Mouse (Mus musculus): ENCODE data around the gene Eif3b.

The Eif3b gene

GRCm38 (mm10) chr5:140388588-140389576 is 30.2 kb upstream of the Eif3b start, which contains the start of gene Snx8:
TSS of gene Snx8 (minus strand) at chr5:140389262.
- ChIA-PET POLR2A (interaction anchor here (0.6 to 3.8 kb wide), 29 partner anchors 8 to 1057 kb away, joined by 3 to 26 read pairs (median 4); partner anchors contain the start of genes Eif3b (in 3 of the 4), Mrm2 (in 2 of the 4), Brat1 (in 1 of the 4) and Chst12 (in 1 of the 4)), CTCF (interaction anchor here in 3 of 4 experiments (0.5 to 1.0 kb wide), 10 partner anchors 18 to 1036 kb away, joined by 3 to 6 read pairs (median 3); partner anchors contain the start of genes Cyp2w1 (in 1 of the 3), Eif3b (in 1 of the 3), Mad1l1 (in 1 of the 3) and Mrm2 (in 1 of the 3))

- POLR2A ChIA-PET, result interaction anchor here in 3 of 4 experiments (0.6 to 3.8 kb wide), 22 partner anchors 9 to 599 kb away, joined by 3 to 26 read pairs (median 5); partner anchors contain the start of genes Eif3b (in 3 of the 3), Mrm2 (in 2 of the 3), Brat1 (in 1 of the 3) and Chst12 (in 1 of the 3)
- CTCF ChIA-PET, result interaction anchor here in 1 of 4 experiments (1.0 kb wide), 2 partner anchors 17 to 29 kb away, joined by 3 to 4 read pairs; partner anchors contain the start of gene Eif3b
Observed at GRCm38 (mm10) chr5:140389647-140390046, 29.5 kb upstream of the Eif3b start.

DNA sequence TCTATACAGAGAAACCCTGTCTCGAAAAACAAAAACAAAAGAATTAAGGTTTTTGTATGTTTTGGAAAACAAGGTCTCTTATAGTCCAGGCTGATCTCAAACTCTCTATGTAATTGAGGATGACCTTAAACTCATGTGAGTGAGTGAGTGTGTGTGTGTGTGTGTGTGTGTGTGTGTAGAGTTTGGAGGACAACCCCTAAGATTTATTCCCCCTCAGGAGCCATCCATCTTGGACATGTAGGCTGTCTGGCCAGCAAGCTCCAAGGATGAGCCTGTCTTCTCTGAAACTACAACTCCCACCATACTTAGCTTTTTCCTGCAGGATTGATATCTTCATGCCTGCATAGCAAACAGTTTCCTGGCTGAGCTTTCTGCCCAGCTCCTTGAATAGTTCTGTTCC is 27.7 kb upstream of the Eif3b start:
- CTCF ChIA-PET, result interaction anchor here in 1 of 4 experiments (0.6 kb wide), 1 partner anchor 86 kb away, joined by 3 read pairs; no protein-coding TSS in a partner anchor
- POLR2A ChIA-PET, result interaction anchor here in 2 of 4 experiments (0.8 to 2.6 kb wide), 4 partner anchors 10 to 30 kb away, joined by 3 to 14 read pairs (median 4); partner anchors contain the start of gene Eif3b (in 2 of the 2)

DNA sequence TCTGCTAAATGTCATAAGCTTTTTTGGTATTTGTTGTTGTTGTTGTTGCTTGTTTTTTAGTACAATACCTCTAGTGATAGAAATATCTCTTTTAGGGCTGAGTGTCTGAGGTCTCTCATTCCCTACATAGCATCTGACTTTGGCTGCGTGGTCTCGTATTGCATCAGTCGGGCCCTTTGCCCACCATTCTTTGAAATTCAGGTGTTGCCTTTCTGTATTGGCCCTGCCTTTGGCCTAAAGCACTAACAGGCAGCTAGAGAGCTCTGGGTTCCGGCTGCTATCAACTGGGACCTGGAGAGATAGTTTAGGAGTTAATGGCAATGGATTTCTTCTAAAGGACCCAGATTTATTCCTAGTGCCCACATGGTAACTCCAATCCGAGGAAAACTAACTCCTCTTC is 27.1 kb upstream of the Eif3b start:
- ChIA-PET CTCF (interaction anchor here in 1 of 4 experiments (0.6 kb wide), 1 partner anchor 86 kb away, joined by 3 read pairs; no protein-coding TSS in a partner anchor), POLR2A (interaction anchor here in 2 of 4 experiments (1.1 to 2.6 kb wide), 4 partner anchors 11 to 27 kb away, joined by 3 to 14 read pairs (median 4); partner anchors contain the start of gene Eif3b (in 2 of the 2))

- ChIA-PET POLR2A (interaction anchor here in 1 of 4 experiments (0.7 to 2.6 kb wide), 3 partner anchors 14 to 270 kb away, joined by 3 to 14 read pairs (median 4); partner anchors contain the start of gene Eif3b), CTCF (no interaction called here)
Observed at GRCm38 (mm10) chr5:140392701-140393100, 26.4 kb upstream of the Eif3b start.

DNA sequence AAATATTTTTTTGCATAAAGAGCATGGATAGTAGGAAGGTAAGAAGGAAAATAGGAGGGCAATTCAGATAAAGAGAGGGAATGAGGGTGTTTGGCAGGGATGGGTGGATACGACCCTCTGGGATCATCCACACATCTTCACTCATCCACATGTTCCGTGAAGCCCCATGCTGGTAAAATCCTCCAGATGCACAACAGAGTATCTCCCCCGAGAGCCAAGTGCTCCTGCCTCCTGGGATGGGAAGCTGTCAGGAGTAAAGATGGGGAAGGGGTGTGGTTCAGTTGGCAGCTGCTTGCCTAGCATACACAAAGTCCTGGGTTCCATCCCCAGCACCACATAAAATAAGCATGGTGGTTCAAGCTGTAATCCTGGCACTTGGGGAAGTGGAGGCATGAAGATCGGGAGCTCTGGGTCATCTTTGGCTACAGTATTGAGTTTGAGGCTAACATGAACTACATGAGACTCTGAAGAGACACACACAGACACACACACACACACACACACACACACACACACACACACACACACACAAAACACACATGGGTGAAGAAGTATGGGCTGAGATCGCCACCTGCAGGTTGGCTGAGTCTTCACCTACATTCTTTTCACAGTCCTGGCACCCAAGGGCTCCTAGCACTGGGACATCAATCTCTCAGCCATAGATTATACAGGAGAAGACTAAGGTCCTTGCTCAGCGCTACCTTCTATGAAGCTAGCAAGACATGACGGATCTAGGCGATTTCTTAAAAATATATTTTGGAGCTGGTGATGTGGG is 22.8 kb upstream of the Eif3b start:
- ChIA-PET POLR2A (interaction anchor here (0.7 to 1.2 kb wide), 4 partner anchors 22 to 515 kb away, joined by 4 to 6 read pairs (median 4); partner anchors contain the start of gene Eif3b (in 2 of the 4)), CTCF (interaction anchor here (0.5 to 1.8 kb wide), 15 partner anchors 10 to 556 kb away, joined by 3 to 10 read pairs (median 3); no protein-coding TSS in a partner anchor)

- ChIA-PET CTCF (interaction anchor here in 2 of 4 experiments (0.5 to 1.4 kb wide), 2 partner anchors 64 to 1610 kb away, joined by 3 to 4 read pairs; no protein-coding TSS in a partner anchor), POLR2A (interaction anchor here in 2 of 4 experiments (0.9 to 2.8 kb wide), 5 partner anchors 9 to 16 kb away, joined by 3 to 9 read pairs (median 4); partner anchors contain the start of genes Eif3b (in 2 of the 2) and Snx8 (in 1 of the 2))
Observed at GRCm38 (mm10) chr5:140402640-140403270, 16.4 kb upstream of the Eif3b start.

DNA sequence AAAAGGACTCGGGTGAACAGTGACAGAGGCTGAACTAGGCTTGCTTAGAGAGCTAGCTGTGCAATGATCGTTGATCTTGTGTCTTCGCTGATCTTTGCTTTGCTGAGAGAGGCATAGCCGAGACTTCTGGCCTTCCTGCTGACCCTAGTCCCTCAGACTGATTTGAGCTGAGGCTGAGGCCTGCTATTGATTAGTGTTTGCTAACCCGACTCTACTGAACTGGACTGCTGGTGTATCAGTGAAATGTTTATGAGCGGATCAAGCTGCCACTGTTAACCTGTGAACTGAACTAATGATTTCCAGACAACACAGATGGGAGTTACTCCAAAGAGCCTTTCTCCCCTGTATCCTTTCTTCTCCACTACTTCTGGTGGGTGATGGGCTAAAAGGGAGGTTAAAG is 14.0 kb upstream of the Eif3b start:
- CTCF ChIA-PET, result interaction anchor here in 1 of 4 experiments (0.6 kb wide), 1 partner anchor 10 kb away, joined by 3 read pairs; no protein-coding TSS in a partner anchor
- POLR2A ChIA-PET, result interaction anchor here in 2 of 4 experiments (0.7 to 1.5 kb wide), 3 partner anchors 13 to 73 kb away, joined by 3 to 5 read pairs (median 4); partner anchors contain the start of genes Eif3b (in 1 of the 2) and Mrm2 (in 1 of the 2)

- ChIA-PET CTCF (interaction anchor here (0.5 to 1.4 kb wide), 9 partner anchors 15 to 597 kb away, joined by 3 to 5 read pairs (median 3); no protein-coding TSS in a partner anchor), POLR2A (interaction anchor here in 3 of 4 experiments (1.1 to 2.0 kb wide), 7 partner anchors 12 to 75 kb away, joined by 3 to 9 read pairs (median 4); partner anchors contain the start of genes Eif3b (in 3 of the 3) and Mrm2 (in 1 of the 3))
Observed at GRCm38 (mm10) chr5:140406666-140407065, 12.5 kb upstream of the Eif3b start.

DNA sequence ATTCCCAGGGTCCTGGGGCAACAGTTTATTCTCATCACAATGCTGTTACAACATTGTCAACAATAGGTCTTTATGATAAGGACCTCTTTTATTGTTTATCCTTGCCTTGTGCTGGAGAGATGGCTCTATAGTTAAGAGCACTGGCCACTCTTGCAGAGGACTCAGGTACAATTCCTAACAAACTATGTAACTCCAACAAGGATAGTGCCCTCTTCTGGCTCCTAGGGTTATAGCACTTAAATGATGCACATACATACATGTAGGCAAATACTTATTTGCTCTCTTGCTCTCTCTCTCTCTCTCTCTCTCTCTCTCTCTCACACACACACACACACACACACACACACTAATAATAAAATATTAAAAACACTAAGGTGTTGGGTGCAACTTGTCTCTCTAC is 10.3 kb upstream of the Eif3b start:
- CTCF ChIA-PET, result interaction anchor here in 1 of 4 experiments (0.6 kb wide), 1 partner anchor 44 kb away, joined by 5 read pairs; no protein-coding TSS in a partner anchor
- POLR2A ChIA-PET, result no interaction called here

DNA sequence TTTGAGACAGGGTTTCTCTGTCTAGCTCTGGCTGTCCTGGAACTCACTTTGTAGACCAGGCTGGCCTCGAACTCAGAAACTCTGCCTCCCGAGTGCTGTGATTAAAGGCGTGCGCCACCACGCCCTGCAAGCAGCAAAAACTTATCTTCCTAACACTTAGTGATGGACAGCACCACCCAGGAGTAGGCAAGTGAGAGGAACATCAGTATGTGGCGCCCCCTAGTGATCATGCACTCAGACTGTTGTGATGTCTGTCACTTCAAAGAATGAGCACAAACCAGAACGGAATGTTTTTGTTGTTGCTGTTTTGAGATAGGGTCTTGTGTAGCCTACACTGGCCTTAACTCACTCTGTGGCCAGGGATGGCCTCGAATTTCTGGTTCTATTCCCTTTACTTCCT is 7.8 kb upstream of the Eif3b start:
- ChIA-PET CTCF (no interaction called here), POLR2A (interaction anchor here in 1 of 4 experiments (0.6 kb wide), 1 partner anchor 402 kb away, joined by 6 read pairs; no protein-coding TSS in a partner anchor)

DNA sequence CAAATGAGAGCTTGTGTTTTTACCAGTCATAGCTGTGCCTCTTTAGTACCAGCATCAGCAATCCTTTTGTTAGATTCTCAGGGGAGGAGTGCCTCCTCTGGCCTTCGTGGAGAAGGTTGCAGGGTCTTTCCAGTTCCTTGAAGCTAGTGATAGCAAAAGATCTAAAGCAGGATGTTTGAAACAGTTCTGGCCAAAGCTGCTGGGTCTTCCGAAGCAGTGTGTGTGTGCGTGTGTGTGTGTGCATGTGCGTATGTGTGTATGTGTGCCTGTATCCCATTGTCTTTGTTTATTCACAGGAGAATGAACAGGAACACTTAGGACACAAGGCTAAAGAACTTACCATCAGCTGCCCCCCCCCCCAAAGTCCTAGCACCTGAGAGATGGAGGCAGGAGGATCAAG is 4.5 kb upstream of the Eif3b start:
- CTCF ChIA-PET, result interaction anchor here in 3 of 4 experiments (0.6 to 1.6 kb wide), 7 partner anchors 31 to 580 kb away, joined by 3 to 4 read pairs (median 3); partner anchors contain the start of gene Mrm2 (in 1 of the 3)

GRCm38 (mm10) chr5:140418106-140418488 is 1.0 kb upstream of the Eif3b start:
- ChIA-PET CTCF (interaction anchor here in 3 of 4 experiments (0.5 to 1.4 kb wide), 9 partner anchors 8 to 958 kb away, joined by 3 to 5 read pairs (median 3); partner anchors contain the start of genes 3110082I17Rik (in 1 of the 3), Chst12 (in 1 of the 3), Mrm2 (in 1 of the 3) and Snx8 (in 1 of the 3)), POLR2A (interaction anchor here (0.5 to 2.2 kb wide), 114 partner anchors 9 to 1997 kb away, joined by 3 to 26 read pairs (median 4); partner anchors contain the start of genes Snx8 (in 4 of the 4), Mrm2 (in 3 of the 4), Gm4869 (in 2 of the 4) and Lfng (in 2 of the 4))

More for the DNA sequence above, 4.5 kb upstream of the Eif3b start:
- POLR2A ChIA-PET, result interaction anchor here in 2 of 4 experiments (0.6 to 1.4 kb wide), 7 partner anchors 9 to 299 kb away, joined by 3 to 8 read pairs (median 4); partner anchors contain the start of gene Snx8 (in 1 of the 2)

DNA sequence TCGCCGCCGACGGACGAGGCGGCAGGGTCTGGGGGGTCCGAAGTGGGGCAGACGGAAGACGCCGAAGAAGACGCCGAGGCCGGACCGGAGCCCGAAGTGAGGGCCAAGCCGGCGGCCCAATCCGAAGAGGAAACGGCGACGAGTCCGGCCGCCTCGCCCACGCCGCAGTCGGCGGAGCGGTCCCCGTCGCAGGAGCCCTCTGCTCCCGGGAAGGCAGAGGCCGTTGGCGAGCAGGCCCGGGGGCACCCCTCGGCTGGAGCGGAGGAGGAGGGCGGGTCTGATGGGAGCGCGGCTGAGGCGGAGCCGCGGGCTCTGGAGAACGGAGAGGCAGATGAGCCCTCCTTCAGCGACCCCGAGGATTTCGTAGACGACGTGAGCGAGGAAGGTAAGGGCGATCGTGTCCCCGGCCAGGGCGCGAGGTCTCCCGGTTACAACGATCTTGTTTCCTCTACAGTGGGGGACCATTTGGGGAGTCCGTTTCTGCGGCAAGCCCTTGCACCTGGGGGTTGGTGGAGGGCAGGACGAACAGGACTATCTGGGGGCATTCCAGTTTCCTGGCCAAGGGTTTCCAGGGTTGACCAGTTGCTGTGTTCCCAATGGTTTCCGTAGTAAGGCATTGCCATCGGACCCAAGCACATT is 433 bp downstream of the Eif3b start:
- ChIA-PET CTCF (interaction anchor here in 1 of 4 experiments (1.3 kb wide), 1 partner anchor 30 kb away, joined by 3 read pairs; the partner anchor contains the start of gene Snx8), POLR2A (interaction anchor here (0.6 to 2.2 kb wide), 78 partner anchors 8 to 974 kb away, joined by 3 to 26 read pairs (median 5); partner anchors contain the start of genes Snx8 (in 3 of the 4), Gm4869 (in 2 of the 4), Lfng (in 2 of the 4) and Mrm2 (in 2 of the 4))

DNA sequence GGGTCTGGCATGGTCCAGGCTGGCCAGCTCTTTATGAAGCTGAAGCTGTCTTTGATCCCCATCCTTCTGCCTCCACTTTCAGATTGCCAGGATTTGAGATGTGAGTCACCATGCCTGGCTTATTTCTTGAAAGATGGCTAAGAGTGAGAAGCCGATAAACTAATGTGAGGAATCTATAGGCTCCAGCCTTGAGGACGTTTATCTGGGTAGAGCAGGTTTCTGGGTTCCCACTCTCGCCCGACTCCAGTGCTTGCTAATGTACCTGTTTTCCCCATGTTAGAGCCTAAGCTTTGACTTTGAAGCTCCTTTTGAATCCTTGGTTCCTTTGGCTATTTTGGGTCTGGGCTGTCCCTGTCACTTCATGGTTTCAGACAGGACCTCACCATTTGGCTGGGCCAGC is 1.5 kb downstream of the Eif3b start:
- CTCF ChIA-PET, result no interaction called here
- POLR2A ChIA-PET, result interaction anchor here in 1 of 4 experiments (0.7 to 1.4 kb wide), 4 partner anchors 14 to 89 kb away, joined by 3 to 6 read pairs (median 4); partner anchors contain the start of gene Mrm2

All from embryonic stem cell, embryonic (primary cell).